Mouse (Mus musculus) T-helper 17 cell (primary cell): ENCODE results near the gene Phb2.

Experiments used
- in situ Hi-C, 2 experiments: fragments of 300-600 bp; cut with MboI, MseI; formaldehyde crosslinking; loops; 1 replicate in 1 of 2; 2 replicates in 1 of 2; pipeline ENCODE4 v1.15.1; 2025; ENCODE audit warnings: high pct_unique_total_duplicates in 2 of 2

The Phb2 gene

GRCm38 (mm10) chr6:124720904-124721303 is 8.8 kb downstream of the Phb2 start:
- in situ Hi-C loops = no loop called here

GRCm38 (mm10) chr6:124722876-124723473 is 10.8 kb downstream of the Phb2 start:
- in situ Hi-C loops = no loop called here

GRCm38 (mm10) chr6:124723541-124723940 is 11.4 kb downstream of the Phb2 start:
- in situ Hi-C loops = no loop called here

GRCm38 (mm10) chr6:124724472-124724871 is 12.3 kb downstream of the Phb2 start:
- in situ Hi-C loops = no loop called here

- in situ Hi-C loops = no loop called here
Measured at GRCm38 (mm10) chr6:124728621-124729020, 16.5 kb downstream of the Phb2 start.

GRCm38 (mm10) chr6:124729850-124730705 is 17.9 kb downstream of the Phb2 start:
- in situ Hi-C loops = no loop called here

GRCm38 (mm10) chr6:124731038-124731437 is 18.9 kb downstream of the Phb2 start:
- in situ Hi-C loops = no loop called here

GRCm38 (mm10) chr6:124732476-124733370 is 20.6 kb downstream of the Phb2 start:
- in situ Hi-C loops = no loop called here

- in situ Hi-C loops = no loop called here
Measured at GRCm38 (mm10) chr6:124734417-124734816, 22.3 kb downstream of the Phb2 start.

GRCm38 (mm10) chr6:124737040-124737439 is 24.9 kb downstream of the Phb2 start:
- in situ Hi-C loops = no loop called here

GRCm38 (mm10) chr6:124738511-124739023 is 26.4 kb downstream of the Phb2 start, which contains the start of gene Ptpn6:
Gene Ptpn6, minus strand, starts transcription at chr6:124738714.
- in situ Hi-C loops = no loop called here

GRCm38 (mm10) chr6:124739231-124739796 is 27.2 kb downstream of the Phb2 start:
- in situ Hi-C loops = no loop called here

GRCm38 (mm10) chr6:124740211-124740887 is 28.2 kb downstream of the Phb2 start:
- in situ Hi-C loops = loop anchor here in 1 of 2 experiments (10.0 kb wide), 1 partner anchor 1936 kb away; the partner anchor contains the start of gene Slc2a3

- in situ Hi-C loops = loop anchor here in 1 of 2 experiments (10.0 kb wide), 1 partner anchor 1936 kb away; the partner anchor contains the start of gene Slc2a3
Measured at GRCm38 (mm10) chr6:124740888-124741761, 29.0 kb downstream of the Phb2 start, which contains the start of gene Grcc10. Gene Grcc10, minus strand, starts transcription at chr6:124741374.

GRCm38 (mm10) chr6:124741842-124742241 is 29.7 kb downstream of the Phb2 start:
- in situ Hi-C loops = loop anchor here in 1 of 2 experiments (10.0 kb wide), 1 partner anchor 1937 kb away; the partner anchor contains the start of gene Slc2a3

GRCm38 (mm10) chr6:124742839-124743514 is 30.8 kb downstream of the Phb2 start:
- in situ Hi-C loops = loop anchor here in 1 of 2 experiments (10.0 kb wide), 1 partner anchor 1938 kb away; the partner anchor contains the start of gene Slc2a3

- in situ Hi-C loops = loop anchor here in 1 of 2 experiments (10.0 kb wide), 1 partner anchor 1939 kb away; the partner anchor contains the start of gene Slc2a3
Measured at GRCm38 (mm10) chr6:124743647-124744046, 31.5 kb downstream of the Phb2 start.

- in situ Hi-C loops = loop anchor here in 1 of 2 experiments (10.0 kb wide), 1 partner anchor 1940 kb away; the partner anchor contains the start of gene Slc2a3
Measured at GRCm38 (mm10) chr6:124744755-124745321, 32.7 kb downstream of the Phb2 start.
